Mouse (Mus musculus) right cerebral cortex, postnatal 36 days (tissue): ENCODE data around the gene Atp5g1.

Experiments
- DNase-seq, 2 experiments: peaks; one replicate each; pipeline ENCODE4 v3.0.0; 2022; ENCODE audit warnings: low spot score in 2 of 2, mixed read lengths in 1 of 2

Atp5g1 gene

DNA sequence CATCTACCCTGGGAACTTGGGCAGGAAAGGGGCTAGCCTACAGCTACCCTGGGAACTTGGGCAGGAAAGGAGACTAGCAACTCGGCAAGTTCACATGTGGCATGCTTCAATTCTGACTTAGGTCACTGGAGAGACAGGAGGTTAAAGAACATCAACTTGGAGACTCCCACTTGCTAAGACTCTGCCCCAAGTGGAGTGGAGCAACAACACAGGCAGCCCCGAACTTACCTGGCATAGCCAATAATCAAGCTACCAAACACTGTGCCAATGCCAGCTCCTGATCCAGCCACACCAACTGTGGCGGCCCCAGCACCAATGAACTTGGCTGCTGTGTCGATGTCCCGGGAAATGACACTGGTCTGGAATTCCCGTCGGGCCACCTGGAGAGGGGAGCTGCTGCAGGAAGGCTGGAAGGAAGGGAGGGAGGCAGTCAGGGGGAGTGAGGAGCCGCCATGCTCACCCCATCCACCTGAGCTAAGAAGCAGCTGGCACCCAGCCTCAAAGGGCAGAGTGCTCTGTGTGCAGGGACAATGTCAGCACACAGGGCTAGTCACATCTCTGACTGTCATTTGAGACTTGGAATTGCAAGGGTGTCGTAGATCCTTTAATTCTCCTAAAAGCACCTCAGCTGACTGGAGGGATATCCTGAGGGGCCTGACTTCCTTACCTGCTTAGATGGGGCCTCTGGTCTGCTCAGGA is 2.0 kb downstream of the Atp5g1 start:
- DNase-seq: no peak

DNA sequence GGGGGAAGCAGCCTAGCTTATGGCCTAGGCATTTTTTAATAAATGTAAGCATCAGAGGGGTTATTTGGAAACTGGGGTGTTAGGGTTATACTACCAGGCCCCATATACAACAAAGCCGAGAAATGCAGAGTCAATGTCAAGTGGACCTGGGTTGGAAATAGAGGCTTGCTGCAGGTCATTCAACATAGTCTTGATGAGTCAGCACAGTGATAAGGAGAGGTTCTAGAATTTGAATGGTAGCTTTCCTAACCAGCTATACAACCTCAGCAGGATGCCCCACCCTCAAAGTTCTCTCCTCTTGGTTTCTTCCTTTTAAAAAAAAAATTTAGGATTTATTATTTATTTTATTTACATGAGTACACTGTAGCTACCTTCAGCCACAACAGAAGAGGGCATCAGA is 4.5 kb downstream of the Atp5g1 start:
- DNase-seq: no peak

DNA sequence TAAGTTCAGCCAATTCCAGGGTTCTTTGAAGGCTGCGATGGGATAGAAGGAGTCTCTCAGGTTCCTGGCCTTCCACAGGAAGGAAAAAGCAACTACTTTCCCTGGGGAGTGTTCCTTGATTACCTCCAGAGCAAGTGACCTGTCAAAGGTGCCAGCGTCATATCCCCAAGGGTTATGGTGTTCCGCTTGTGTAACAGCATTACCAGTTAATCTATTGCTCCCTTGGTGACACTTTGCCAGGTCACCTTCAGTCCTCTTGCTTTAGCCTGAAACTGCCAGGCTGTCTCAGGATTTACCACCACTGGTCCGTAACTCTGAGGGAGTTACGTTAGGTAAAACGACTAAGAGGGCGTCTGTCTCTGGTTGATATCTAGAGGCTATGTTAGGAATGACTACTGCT is 5.1 kb downstream of the Atp5g1 start:
- DNase-seq: no peak

DNA sequence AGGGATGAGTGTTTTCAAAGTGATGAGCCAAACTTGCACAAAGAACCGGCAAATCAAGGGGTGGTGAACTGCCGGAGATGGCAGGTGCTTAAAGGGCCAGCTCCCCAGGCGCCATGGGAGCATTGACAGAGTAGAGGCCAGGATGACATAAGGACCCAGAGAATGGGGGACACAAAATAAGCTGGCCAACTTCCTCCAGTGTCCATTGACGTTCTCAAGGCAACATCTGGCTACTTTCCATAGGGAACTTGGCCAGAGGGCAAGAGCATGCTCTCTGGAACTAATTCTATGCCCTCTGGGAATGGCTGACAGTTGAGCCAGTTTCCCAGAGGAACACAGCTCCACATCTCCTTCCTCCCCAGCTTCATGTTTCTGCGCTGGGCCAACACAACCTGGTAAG is 7.2 kb downstream of the Atp5g1 start:
- no peak for DNase-seq

DNA sequence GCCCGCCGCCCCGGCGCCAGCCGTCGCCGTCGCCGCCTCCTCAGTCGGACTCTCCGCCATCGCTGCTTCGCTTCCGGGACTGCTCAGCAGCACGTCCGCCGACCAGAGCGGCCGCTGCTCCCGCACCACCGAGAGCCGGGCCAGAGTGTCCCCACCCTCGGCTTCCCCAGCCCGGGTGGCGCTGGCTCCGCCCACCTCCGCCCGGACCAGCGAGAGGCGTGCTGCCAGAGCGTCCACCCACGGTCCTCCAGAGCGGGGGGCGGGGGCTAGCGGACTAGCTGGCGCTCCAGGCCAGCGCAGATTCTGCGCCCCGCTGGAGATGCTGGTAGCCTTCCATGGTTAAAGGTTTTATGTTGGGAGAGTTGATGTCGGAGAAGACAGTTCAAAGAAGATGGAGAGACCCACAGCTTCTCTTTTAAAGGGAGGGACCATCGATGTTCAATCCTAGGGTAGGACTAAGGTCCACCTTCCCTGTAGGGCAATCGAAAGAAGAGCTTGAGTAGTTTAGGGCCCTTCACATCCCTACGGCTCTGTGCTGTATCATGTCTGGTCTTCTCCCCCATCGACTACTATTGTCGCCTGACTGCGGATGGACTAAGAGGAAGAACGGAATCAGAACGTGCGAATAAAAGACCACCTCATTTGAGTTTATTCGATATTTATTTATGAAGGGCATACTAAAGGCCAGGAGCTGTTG is 10.1 kb downstream of the Atp5g1 start, which contains the start of gene Ube2z:
Gene Ube2z (minus strand): TSS at position 174 of the 697 bp plus-strand sequence.
- DNase-seq: peak; percentile 94 to 96

DNA sequence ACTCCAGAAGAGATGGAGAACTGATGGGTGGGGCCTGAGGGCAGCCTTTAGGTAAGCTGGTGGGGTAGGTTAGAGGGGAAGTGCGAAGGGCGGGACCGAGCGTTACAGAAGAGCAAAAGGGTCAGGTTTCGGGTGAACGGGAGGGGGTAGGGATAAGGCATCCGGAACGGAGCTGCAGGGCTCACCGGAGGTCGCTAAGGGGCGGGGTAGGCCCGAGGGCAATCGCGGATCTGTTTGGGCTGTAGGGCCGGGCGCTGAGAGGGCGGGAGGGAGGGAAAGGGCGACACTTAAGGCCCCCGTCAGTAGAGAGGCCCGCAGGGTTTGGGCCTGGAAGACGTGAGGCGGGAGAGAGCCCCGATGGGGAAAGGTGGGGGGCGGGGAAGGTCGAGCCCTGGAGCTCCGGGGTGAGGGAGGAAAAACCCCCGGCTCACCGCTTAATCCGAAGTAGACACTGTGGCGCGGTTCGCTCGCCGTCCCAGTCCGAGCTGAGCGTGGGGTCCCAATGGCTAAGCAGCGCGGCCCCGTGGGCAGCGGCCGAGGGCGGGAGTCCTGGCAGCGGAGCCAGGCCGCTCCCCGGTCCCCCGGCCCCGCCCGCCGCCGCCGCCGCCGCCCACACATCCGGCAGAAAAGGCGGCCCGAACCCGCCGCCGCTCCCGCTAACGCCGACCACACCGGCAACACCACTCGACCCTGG is 10.8 kb downstream of the Atp5g1 start:
- no peak for DNase-seq

DNA sequence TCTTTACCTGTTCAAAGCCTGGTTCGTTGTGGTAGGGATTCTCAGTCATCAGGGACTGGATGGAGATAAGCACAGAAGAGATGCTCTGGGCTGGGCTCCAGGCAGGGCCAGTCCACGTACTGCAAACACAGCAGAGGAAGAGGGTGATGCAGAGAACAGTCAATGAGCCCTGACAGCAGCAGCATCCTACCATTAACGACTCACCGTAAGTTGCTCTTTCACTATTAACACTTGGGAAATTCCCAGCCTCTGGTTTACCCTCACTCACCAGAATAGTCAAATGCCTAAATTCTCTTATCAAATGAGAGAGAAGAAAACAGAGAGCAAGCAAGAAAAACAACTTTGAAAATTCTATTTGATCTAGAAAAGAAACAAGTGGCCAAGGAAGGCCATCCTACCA is 17.2 kb downstream of the Atp5g1 start:
- no peak for DNase-seq

DNA sequence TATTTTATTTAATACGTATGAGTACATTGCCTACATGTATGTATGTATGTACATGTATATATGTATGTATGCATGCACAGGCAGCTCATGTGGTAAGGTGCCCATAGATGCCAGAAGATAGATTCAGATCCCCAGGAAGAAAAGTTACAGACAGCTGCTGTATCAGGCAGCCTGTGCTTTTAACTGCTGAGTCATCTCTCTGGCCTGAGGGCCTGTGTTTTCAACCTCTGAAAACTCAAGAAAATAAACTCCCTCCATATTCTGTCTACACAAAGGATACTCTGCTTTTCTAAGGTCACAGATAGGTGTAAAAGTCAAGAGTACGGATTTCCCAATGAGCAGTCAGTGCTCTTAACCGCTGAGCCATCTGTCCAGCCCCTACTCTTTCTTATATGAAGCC is 24.6 kb downstream of the Atp5g1 start:
- DNase-seq: no peak

DNA sequence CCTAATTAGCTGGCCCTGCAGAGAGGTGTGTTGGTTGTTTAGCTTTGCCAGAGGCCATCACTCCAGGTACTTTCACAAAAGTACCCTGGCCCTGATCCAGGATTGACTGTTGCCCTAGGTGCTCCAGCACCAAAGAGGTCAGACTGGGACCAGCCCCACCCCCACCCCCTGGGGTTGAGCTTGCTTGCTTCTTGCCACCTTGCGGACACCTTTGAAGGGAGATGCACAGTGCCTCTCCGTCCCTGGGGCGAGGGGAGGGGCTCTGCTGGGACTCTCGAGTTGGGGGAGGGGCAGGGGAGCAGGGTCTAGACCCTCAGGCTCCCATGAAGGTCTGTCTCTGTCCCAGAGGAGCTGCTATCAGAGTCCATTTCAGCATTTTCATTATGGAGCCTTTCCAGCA is 25.5 kb downstream of the Atp5g1 start:
- no peak for DNase-seq

DNA sequence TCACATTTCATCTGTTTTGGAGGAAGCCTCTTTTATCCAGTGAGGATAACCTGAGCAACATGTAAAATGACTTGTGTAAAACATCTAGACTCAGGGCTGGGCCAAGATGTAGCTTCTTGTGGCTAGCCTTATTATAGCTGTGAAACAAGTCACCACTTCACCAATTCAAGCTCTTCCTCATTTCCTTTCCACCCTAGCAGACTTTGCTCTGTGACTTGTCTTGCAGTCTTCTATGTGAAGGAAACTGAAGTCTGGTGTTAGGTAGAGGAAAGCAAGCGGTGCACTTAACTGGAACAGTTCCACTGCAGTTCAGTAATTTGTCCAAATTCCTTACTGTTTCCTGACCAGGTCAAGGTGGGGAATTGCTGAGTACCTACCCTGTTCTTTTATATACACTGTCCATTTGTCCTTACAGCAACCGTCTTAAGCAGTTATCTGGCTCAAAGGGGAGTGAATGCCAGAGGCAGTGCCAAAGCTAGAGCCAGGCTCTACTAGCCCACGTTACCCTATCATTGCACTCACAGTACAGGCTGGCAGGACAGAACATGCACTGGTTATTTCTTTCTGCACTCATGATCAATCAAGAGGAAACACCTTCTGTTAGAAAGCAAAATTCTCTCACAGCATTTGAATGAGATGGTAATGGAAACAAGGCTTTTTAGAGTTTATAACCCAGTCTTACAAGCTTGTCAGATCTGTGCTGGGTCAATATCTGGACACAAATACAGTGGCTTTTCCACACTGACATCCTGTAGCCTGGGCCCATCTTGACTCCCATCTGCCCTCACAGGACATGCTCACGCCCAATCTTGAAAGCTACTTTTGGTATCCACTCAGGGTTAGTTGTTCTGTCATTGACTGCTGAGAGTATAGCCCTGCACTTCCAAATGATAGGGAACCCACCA is 27.7 kb downstream of the Atp5g1 start:
- no peak for DNase-seq

DNA sequence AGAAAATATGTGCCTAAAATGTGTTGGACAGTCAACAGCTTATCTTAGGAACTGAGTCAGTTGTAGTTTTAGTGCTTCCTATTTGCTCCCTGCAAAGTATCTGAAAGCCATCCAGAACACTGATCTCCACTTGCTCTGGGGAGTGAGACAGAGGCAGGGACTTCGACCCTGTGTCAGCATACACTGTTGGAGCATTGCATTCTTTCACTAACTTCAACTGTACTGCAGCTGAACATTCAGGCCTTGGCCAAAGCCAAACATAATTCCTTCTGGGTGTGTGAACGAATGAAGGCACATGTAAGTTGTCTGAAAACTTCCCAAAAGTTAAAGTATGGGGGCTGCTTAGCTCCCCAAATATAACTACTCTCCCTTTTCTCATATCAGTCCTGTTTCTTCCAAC is 28.7 kb downstream of the Atp5g1 start:
- DNase-seq: no peak

DNA sequence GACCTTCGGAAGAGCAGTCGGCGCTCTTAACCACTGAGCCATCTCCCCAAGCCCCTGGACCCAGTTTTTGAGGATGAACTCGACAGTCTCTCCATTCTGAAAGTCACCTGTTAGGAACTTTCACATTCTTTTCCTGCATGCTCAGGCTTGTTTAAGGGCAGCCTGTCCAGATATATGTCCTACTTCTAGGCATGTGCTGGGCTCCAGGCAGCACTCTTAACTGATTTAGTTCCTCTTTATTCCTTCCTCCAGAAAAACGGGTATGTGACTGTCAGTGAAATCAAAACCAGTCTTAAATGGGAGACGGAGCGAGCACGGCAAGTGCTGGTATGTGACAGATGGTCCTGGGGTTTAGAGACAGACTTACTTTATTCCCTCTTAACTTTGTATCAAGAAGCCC is 29.4 kb downstream of the Atp5g1 start:
- no peak for DNase-seq

DNA sequence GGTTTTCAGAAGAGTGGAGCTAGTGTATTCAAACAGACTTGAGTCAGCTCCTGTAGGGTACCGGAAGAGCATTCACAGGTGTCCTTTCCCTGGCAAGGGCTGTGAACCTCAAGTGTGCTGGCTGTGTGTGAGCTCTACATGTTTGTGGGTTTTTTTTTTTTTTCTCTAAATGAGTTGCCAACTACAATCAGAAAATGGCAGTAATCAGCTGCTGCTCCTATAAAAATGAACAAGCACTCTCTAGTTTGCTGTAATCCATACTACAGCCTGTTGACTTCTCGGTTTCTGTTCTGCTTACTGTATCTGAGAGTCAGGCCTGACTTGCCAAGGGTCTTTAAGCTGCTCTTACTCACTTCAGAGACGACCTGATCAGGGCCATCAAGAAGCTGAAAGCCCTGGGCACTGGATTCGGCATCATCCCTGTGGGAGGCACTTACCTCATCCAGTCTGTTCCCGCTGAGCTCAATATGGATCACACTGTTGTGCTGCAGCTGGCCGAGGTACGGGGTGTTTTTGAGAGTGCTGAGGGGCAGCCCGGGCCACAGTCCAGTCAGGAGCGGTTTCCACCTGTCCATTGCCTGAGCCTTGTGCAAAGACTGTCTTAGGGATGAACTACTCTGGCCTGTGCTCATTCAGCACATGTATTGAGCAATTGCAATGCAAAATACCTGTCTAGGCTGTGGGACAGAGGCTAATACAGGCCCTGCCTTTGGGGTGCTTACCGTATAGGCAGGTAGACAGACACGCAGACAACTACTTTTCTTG is 30.5 kb downstream of the Atp5g1 start:
- no peak for DNase-seq

DNA sequence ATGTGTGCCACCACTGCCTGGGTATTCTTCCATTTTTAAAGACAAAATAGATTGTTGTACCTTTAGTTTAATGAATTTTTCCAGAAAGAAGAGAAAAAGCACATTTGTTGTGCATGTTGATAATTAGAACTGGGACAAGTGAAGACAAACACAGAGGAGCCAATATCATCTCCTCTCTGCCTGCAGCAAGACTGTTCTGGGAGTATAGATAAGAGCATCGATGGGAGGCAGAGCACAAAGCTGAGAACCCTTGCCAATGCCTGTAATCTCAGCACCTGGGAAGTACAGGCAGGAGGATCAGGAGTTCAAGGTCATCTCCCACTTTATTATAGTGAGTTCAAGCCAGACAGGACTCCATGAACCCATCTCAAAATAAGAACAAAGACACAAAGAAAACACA is 36.9 kb downstream of the Atp5g1 start:
- no peak for DNase-seq

DNA sequence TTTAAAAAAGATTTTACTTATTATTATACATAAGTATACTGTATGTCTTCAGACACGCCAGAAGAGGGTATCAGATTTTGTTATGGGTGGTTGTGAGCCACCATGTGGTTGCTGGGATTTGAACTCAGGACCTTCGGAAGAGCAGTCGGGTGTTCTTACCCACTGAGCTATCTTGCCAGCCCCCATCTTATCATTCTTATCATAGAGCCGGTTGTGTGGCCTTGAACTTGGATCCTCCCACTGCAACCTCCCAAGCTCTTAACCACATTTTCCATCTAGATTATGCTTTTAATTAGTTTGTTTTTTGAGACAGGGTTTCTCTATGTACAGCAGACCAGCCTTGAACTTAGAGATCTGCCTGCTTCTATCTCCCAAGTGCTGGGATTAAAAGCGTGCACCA is 38.0 kb downstream of the Atp5g1 start:
- no peak for DNase-seq

DNA sequence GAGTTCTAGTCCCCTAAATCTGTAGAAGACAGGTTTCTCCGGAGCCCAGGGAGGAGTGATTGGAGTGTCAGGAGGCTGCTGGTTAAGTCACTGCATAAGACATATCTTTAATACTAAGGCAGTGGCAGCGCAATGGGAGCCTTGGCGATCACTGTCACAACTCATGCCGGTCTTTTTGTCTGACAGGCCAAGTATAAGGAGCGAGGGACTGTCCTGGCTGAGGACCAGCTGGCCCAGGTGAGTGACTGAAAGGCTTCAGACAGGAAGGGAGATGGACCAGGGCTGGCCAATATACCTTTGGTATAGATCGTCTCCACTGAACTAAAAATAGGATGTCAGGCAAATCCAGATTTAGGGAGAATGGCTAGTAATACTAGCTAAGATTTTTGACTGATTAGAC is 40.3 kb downstream of the Atp5g1 start:
- DNase-seq: no peak

DNA sequence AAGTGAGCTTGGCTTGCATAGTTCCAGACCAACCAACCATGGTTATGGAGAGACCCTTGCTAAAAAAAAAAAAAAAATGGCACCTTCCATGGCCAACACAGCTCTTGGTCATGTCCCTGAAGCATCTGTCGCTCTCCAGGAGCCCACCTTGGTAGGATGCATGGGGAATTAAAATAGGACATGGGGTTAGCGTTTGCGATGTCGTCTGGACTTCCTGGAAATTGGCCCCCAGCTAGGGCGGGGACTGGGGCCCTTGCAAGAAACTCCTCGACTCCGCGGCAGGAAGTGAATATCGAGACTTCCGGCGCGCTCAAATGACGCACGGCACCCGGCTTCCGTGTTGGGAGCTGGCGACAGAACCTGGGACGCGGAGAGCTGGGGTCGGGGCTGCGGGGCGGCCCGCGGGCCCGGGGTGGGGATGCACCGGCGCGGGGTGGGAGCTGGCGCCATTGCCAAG is 40.8 kb downstream of the Atp5g1 start, which contains the start of gene Snf8:
Gene Snf8 (plus strand): TSS at position 290 of the 457 bp plus-strand sequence.
- DNase-seq: peak; percentile 90 to 91

DNA sequence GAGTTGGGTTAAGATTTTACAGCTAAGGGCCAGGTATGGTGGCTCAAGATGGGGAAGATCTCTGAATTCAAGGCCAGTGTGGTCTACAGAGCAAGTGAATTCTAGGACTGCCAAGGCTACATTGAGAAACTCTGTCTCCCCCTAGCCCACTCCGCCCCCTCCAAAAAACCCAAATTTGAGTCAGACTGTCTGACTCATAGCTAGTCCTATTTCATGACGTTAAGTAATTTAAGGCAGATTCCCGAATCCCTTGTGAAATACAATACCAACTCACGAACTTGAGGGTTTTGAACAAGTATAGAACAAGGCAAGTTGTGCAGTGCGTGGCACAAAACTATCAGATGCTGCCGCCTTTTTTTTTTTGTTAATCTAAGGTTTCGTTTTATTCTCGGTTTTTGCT is 41.4 kb downstream of the Atp5g1 start:
- no peak for DNase-seq

DNA sequence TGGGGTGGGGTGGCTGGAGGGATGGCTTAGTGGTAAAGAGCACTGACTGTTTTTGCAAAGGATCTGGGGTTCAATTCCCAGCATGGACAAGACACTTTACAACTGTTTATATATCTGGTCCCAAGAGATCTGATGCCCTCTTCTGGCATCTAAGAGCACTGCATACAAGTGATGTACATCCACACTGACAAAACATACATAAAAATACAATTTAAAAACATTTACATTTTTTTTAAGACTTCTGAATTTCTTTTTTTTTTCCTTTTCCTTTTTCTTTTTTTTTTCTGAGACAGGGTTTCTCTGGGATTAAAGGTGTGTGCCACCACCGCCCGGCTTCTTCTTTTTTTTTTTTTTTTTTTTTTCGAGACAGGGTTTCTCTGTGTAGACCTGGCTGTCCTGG is 42.2 kb downstream of the Atp5g1 start:
- DNase-seq: no peak

DNA sequence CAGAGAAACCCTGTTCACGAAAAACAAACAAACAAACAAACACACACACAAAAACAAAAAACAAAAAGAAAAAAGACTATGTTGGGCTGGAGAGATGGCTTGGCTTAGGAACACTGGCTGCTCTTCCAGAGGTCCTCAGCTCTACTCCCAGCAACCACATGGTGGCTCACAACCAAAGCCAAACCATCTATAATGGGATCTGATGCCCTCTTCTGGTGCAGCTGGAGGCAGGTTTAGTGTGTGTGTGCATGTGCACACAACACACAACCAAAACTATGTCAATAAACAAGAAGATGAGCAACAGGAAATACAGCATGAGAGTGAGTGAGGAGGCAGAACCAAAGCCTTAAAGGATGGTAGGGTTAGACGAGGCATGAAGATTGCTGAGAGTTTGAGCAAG is 43.8 kb downstream of the Atp5g1 start:
- DNase-seq: no peak

DNA sequence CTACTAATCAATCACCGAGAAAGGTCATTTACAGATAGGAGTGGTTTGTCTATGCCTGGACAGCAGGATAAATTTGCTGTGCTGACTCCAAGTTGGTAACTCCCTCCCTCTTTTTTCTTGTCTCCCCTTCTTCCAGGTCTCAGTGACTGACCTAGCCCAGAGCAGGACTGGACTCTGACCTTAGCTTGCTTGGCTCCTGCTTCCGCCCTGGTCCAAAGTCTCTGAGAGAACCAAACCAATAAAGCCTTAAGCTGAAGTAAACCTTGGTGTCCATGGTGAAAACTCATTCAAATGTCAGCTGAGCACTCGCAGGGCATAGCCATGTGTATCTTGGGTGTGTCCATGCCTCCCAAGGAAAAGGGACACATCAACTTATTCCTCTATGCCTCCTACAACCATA is 44.9 kb downstream of the Atp5g1 start:
- no peak for DNase-seq
